Mouse (Mus musculus): Measurements from ENCODE around the gene Rasa2.
"Not testable (repeated sequence)": the region's sequence is repeated elsewhere in the genome, so short reads cannot be mapped to it uniquely, and the experiment has no call there.

The Rasa2 gene

GRCm38 (mm10) chr9:96631389-96632072, at the start of gene Rasa2:
Gene Rasa2, minus strand, starts transcription at chr9:96631617.
- DNase-seq: peak; percentile 92

DNA sequence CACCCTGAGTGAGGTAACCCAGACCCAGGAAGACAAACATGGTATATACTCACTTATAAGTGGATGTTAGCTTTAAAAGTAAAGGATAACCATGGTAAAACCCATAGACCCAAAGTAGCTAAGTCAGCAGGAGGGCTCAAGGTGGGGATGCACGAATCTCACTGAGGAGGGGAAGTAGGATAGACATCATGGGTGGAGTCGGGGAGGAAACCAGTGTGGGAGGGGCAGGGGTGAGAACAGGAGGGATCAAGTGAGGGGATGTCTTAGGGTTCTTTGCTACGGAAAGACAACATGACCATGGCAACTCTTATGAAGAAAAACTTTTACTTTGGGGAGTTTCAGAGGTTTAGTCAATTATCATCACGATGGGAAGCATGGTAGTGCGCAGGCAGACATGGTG, 47.2 kb upstream of the Rasa2 start:
- DNase-seq: no peak

DNA sequence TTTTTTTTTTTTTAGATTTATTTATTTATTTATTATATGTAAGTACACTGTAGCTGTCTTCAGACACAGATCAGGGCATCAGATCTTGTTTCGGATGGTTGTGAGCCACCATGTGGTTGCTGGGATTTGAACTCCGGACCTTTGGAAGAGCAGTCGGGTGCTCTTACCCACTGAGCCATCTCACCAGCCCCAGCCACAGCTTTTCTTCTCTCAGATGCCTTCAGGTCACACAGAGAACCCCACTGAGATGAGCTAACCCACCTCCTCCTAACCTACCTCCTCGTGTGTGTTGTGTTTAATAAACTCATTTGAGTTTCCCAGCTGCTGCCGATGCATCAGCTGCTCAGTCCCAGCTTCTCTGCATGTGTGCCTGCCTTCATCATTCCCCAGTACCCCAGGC, 46.3 kb upstream of the Rasa2 start:
- not testable (repeated sequence) for DNase-seq

GRCm38 (mm10) chr9:96676671-96677070, 45.3 kb upstream of the Rasa2 start:
- DNase-seq: no peak

- DNase-seq: peak; percentile 0
Observed at GRCm38 (mm10) chr9:96675763-96676640, 44.6 kb upstream of the Rasa2 start.

DNA sequence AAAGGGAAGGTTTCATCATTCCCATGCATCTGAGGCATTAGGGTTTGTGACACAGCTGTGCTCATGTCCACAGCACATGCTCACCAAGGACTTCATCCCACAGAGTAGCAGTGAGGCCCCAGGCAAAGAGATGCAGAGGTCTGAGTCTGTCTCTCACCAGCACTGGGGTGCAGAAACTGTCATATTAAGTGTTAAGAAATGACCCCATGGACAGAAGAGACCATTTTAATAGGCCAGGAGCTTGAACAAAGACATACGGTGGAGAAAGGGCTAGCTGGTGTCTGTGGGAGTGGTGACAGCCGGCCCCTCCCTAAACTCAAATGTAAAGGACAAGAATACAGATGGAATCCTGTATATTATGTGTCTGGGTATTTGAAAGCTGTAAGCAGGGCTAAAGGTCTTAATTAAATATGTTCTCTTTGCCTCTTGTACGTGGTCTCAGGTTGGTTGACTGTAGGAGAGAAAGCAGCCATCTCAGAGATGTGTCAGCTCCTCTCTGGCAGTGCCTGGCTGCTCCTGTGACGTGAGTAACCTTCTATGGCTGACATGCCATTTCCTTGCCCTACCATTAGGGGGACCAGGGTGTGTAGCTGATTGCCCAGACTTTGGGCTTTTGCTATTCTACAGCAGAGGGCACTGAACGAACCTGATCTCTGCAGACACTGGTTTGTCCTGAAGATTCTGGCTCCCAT, 43.8 kb upstream of the Rasa2 start:
- DNase-seq: no peak

DNA sequence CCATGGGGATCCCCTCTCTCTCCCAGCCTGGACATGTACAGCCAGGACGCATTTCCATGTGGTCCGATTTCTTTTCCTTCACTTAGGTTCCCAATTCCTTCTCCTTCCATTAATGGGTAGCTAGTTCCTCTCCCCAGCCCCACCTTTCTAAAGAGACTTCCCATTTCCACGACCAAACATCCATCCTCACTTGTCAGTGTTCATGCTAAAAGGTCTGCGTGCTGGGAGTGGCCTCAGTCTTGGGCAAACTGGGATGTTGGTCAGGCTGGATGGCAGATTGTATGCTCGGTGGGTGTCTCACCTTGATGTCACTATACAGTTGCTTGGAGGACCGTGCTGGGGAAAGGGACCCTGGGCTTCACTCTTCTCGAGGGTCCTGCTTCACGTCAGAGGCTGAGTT, 42.9 kb upstream of the Rasa2 start:
- DNase-seq: peak; percentile 2

DNA sequence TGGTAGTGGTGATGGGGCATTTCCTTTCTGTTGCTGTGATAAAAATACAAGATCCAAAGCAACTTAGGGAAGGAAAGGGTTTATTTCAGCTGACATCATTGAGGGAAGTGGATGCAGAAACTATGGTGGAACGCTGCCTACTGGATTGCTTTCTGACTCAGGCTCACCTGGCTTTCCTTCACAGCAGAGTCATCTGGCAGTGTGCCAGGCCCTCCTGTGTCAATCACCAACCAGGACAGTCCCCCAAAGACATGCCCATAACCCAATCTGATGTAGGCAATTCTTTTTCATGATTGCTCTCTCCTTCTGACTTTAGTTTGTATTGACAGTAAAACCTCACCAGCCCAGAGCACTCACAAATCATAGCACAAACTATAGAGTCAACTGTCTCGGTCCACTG, 41.0 kb upstream of the Rasa2 start:
- DNase-seq: peak; percentile 2

GRCm38 (mm10) chr9:96671249-96671648, 39.8 kb upstream of the Rasa2 start:
- DNase-seq: peak; percentile 4

GRCm38 (mm10) chr9:96669877-96670276, 38.5 kb upstream of the Rasa2 start:
- DNase-seq: peak; percentile 95

- DNase-seq: peak; percentile 67
Observed at GRCm38 (mm10) chr9:96668628-96669027, 37.2 kb upstream of the Rasa2 start.

- DNase-seq: no peak
Observed at GRCm38 (mm10) chr9:96660510-96661244, 29.3 kb upstream of the Rasa2 start.

DNA sequence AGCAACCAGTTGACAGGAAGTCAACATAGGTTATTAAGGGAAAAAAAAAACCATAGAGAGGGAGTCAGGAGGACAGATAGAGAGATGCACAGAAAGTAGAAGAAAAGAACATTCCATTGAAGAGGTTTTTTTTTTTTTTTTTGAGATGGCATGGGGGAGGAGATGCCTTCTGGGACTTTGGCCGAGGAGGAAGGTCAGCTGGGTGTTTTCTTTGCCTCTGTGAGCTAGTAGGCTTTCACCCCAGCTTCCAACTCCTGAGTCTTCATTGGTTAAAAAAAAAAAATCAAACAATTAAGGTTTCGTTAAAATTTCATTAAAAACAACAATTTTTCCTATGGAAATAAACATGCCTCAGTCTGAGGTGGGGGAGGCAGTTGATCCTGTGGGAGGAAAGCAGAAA, 28.4 kb upstream of the Rasa2 start:
- no peak for DNase-seq

DNA sequence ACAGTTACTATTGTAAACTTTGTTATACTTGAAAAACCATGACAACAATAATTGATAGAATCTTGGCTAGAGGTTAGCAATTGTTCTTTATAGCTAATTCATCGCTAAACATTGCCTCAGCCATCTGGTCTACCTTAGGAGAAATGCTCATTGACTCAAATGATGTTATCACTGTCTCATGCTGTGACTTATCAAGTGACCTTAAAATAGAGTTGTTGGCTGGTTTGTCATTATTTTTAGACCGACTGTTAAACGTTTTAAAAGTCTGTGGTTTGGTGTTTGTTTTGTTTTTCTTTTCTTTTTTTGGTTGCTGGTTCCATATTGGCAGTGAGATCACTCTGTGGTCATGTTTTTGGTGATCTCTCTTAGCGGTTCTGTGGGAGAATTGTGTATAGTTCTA, 22.1 kb upstream of the Rasa2 start:
- DNase-seq: no peak

GRCm38 (mm10) chr9:96652763-96653162, 21.3 kb upstream of the Rasa2 start:
- DNase-seq: no peak

DNA sequence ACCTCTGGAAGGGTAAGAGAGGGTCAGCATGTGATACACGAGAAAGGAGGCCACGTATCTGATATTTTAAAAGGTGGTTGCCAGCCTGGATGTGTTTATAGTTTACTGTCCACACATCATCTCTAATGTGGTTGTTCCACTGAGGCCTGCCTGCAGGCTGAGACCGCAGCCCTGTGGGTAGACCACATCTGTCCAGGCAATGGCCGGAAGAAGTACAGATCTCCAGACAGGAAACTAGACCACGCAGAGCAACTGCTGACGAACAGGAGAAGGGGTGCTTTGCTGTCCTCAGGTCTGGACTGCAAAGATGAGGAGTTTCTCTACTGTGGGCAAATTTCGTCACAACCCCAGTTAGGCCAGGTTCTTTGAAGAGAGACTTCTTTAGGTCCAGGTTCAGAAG, 19.4 kb upstream of the Rasa2 start:
- DNase-seq: no peak

DNA sequence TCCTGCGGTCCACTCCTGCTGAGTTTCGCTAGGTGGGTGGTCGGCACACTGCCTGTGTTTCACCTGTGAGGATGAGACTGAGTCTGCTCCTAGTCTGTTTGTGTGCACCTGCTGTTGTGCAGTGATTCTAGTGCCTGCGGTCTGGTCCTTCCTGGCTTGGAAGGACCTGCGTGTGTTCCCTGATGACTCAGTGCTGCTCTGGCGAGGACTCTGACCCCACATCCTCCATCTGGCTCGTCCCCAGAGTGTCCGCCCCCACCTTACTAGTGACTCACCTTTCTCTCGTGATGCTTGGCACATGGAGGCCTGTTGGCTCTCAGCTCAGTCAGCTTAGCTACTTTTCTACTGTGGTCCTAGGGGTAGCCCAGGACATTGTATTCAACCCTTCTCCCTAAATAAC, 18.5 kb upstream of the Rasa2 start:
- DNase-seq: peak; percentile 38

GRCm38 (mm10) chr9:96649362-96649761, 17.9 kb upstream of the Rasa2 start:
- peak; percentile 32 for DNase-seq

GRCm38 (mm10) chr9:96646668-96647295, 15.4 kb upstream of the Rasa2 start:
- DNase-seq: no peak

DNA sequence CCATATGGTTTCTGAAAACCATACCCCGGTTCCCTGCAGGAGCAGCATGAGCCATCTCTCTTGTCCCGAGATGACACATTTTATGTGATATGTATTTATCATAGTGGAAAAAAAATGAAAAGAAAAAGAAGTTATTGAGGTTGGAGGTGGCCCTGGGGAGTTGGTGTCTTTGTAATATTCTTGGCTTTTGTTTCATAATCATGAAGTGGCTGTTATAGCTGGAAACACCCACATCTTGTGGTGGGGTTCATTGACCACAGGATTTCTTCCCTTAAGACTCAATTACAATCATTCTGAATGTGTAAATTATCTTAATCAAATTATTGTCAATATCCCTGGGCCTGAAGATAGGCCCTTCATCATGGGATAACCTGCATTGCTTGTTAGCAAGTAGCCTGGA, 13.4 kb upstream of the Rasa2 start:
- no peak for DNase-seq

DNA sequence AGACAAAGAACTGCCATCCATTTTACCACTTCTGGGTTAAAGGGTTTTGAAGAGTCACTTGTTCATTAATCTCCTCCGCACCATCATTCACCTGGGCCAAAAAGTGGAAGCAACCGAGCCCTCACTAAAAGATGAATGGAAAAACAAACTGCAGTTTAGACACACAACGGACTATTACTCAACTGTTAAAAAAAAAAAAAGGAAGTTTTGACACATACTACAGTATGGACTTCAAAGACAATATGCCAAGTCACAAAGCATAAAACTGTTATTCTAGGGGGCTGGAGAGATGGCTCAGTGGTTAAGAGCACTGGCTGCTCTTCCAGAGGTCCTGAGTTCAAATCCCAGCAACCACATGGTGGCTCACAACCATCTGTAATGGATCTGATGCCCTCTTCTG, 12.6 kb upstream of the Rasa2 start:
- DNase-seq: not testable (repeated sequence)

DNA sequence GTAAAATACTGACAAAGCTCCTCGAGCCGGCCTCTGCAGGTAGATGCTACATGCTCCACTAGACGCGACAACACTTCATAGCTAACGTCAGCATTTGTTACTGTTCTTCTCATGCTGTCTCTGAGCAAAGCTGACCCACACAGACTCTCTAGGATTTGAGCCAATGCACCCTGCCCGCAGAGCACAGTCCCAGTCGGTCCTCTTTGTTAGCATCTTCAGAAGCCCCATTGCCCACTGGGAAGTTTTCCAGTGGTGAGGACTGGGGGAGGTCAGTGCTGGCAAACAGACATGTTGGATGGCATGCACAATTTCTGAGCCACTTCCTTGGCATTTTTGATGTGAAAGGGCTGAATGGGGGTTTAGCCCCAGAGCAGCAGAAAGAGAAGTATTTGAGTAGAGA, 8.0 kb upstream of the Rasa2 start:
- DNase-seq: no peak

DNA sequence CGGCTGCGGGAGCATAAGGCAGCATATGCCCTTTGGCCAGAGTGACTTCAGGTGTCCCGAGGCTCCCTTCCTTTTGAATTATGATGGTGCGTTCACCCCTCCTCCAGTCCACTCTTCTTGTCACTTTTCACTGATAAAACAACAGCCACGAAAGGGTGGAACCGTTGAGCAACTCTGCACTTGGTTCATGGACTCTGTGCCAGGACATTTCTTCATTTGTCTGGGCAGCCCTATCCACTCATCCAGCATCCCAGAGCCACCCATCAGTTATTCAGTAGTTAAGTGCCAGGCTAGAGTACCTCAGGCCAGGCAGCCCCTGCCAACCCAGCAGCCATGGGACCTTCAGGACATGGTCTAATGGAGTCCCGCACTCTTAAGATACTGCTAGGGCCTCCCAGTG, 7.1 kb upstream of the Rasa2 start:
- no peak for DNase-seq
